Mouse (Mus musculus) A20 (cell line): ENCODE results near the gene Klf16.

Experiments
- DNase-seq: peaks from one replicate; pipeline ENCODE4 v3.0.0-alpha.2; 2011; ENCODE audit warnings: low read depth, low spot score

Gene Klf16

GRCm38 (mm10) chr10:80543873-80544272 is 33.2 kb downstream of the Klf16 start:
- DNase-seq, result no peak

- DNase-seq, result no peak
Measured at GRCm38 (mm10) chr10:80539493-80539892, 37.6 kb downstream of the Klf16 start.

GRCm38 (mm10) chr10:80538710-80539394 is 38.3 kb downstream of the Klf16 start, which contains the start of gene Atp8b3:
Gene Atp8b3, minus strand, starts transcription at chr10:80539124.
- peak; percentile 99 for DNase-seq

- DNase-seq, result peak; percentile 40
Measured at GRCm38 (mm10) chr10:80538180-80538579, 38.9 kb downstream of the Klf16 start.

- DNase-seq, result peak; percentile 72
Measured at GRCm38 (mm10) chr10:80535711-80536110, 41.4 kb downstream of the Klf16 start.

- peak; percentile 84 for DNase-seq
Measured at GRCm38 (mm10) chr10:80535071-80535470, 42.0 kb downstream of the Klf16 start.

GRCm38 (mm10) chr10:80533704-80534103 is 43.4 kb downstream of the Klf16 start:
- DNase-seq, result peak; percentile 54

- DNase-seq, result no peak
Measured at GRCm38 (mm10) chr10:80532783-80533182, 44.3 kb downstream of the Klf16 start.

- no peak for DNase-seq
Measured at GRCm38 (mm10) chr10:80526172-80526571, 50.9 kb downstream of the Klf16 start.

- peak; percentile 55 for DNase-seq
Measured at GRCm38 (mm10) chr10:80523299-80523698, 53.8 kb downstream of the Klf16 start.

- no peak for DNase-seq
Measured at GRCm38 (mm10) chr10:80519287-80519686, 57.8 kb downstream of the Klf16 start.
